Mouse (Mus musculus) macrophage (primary cell): Measurements from ENCODE around the gene Hmx3. TPM values are rescaled to one million over a fixed set of nuclear protein-coding genes. Genes with fewer than 3 reads are reported as not detected.

ENCODE experiments used
- H3K27ac ChIP-seq: fragments of 350-480 bp; formaldehyde crosslinking; 2 replicates; pipeline ENCODE4 v1.9.0; 2021
- H3K36me3 ChIP-seq: fragments of 350-480 bp; formaldehyde crosslinking; 2 replicates; pipeline ENCODE4 v1.9.0; 2021; ENCODE audit errors: inconsistent target
- H3K4me3 ChIP-seq: fragments of 350-480 bp; formaldehyde crosslinking; 2 replicates; pipeline ENCODE4 v1.9.0; 2021; ENCODE audit errors: inconsistent target
- H3K79me2 ChIP-seq: fragments of 350-480 bp; formaldehyde crosslinking; 2 replicates; pipeline ENCODE4 v1.9.0; 2021; ENCODE audit errors: inconsistent target
- WGBS: methylation state at CpG from one replicate; pipeline ENCODE4 v1.1.7; 2026; ENCODE audit warnings: inconsistent platforms; ENCODE audit not compliant: missing documents; 5-methylcytosine and 5-hydroxymethylcytosine counted together
- polyA plus RNA-seq: library from polyadenylated mRNA; stranded (reverse); fragments of 250-400 nt; gene quantifications from 3 replicates; pipeline ENCODE4 v1.2.4, GENCODE M21; 2018; ENCODE audit warnings: inconsistent platforms

The Hmx3 gene
- polyA plus RNA-seq, 1 experiment from 2014 or later = not detected

DNA sequence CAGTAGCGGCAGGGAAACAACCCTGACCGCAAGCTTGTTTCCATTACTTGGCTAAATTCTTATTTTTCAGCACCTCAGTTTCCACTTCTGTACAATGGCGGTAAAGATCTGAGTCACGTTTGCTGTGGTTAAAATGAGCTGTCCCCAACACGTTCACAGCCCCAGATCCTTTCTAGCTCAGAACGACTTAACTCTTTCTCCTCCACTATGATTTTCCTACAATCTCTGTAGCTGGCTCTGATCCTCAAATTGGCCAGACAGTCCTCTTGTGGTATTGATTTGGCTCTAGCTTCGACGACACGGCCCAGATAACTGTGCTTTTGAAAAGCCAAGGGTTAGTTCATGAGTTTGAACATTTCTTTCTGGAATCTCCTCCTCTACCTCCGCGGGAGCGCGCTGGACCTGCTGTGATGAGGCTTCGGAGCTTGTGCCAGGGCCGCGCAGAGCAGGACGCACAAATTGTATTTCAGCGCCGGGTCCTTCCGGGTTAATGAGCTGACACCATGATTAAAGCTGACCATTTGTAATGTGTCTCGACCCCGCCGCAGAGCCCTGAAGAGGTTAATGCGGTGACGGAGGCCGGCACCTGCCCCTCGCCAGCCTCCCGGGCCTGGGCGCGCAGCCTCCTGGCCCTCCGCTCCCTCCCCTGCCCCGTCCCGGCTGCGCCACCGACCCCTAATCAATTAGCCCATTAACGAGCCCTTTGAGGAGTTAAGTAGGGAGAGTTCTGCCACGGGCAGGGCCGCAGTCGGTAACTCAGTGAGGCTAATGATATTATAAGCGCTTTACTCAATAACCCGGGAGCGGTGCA lies 9.5 kb downstream of the Hmx3 start:
- Histone ChIP-seq H3K4me3 (no peak overlapping the region), H3K36me3 (no peaks in the 10 kb centered on the region), H3K79me2 (no peaks in the 10 kb centered on the region), H3K27ac (no peak overlapping the region)
- WGBS = 6% methylated on average over 42 of the region's 42 CpGs

DNA sequence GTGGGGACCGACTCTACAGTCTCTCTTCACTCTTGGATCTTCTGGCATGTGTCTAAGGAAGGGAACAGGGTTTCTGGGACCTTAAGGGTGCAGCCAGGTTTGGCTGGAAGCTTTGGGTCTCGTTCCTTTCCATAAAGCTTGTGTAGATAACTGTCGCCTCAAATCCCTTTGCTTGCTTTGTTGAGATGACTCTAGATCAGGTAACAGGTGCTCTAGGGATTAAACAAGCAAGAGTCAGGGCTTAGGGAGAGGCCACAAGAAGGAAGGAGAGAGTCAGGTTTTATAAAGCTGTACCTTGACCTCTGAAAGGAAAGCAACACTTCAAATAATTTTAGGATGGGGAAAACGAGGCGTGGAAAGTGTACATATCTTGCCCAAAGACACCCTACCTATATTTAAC lies 10.1 kb downstream of the Hmx3 start:
- Histone ChIP-seq H3K79me2 (no peaks in the 10 kb centered on the region), H3K27ac (no peak overlapping the region), H3K4me3 (no peak overlapping the region), H3K36me3 (no peaks in the 10 kb centered on the region)
- 14% methylated on average over 5 of the region's 5 CpGs for WGBS

GRCm38 (mm10) chr7:131553771-131554175 lies 11.1 kb downstream of the Hmx3 start:
- WGBS = 3% methylated on average over 38 of the region's 39 CpGs
- Histone ChIP-seq H3K4me3 (no peak overlapping the region), H3K36me3 (no peaks in the 10 kb centered on the region), H3K79me2 (no peaks in the 10 kb centered on the region), H3K27ac (no peak overlapping the region)

- Histone ChIP-seq H3K36me3 (no peaks in the 10 kb centered on the region), H3K4me3 (no peak overlapping the region), H3K79me2 (no peaks in the 10 kb centered on the region), H3K27ac (no peak overlapping the region)
- WGBS = 2% methylated on average over 42 of the region's 45 CpGs
Observed at GRCm38 (mm10) chr7:131554341-131555180, 11.9 kb downstream of the Hmx3 start.

DNA sequence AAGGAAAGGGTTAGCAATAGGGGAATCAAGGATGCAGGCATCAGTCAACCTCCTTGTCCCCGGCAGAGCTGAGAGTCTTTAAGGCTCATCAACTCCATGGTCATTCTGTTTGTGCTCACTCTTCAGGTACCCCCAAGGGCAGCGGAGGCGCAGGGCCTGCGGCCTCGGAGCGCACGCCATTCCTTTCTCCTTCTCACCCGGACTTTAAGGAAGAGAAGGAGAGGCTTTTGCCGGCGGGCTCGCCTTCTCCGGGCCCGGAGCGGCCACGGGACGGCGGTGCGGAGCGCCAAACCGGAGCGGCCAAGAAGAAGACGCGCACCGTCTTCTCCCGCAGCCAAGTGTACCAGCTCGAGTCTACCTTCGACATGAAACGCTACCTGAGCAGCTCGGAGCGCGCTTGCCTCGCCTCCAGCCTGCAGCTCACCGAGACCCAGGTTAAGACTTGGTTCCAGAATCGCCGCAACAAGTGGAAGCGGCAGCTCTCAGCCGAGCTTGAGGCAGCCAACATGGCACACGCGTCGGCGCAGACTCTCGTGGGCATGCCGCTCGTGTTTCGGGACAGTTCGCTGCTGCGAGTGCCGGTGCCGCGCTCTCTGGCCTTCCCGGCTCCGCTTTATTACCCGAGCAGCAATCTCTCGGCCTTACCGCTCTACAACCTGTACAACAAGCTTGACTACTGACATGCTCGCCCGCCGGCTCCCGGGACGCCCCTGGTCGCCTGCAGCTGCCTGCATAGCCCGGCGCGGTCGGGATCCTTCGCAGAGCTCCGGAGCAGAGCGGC lies 12.8 kb downstream of the Hmx3 start:
- no peak overlapping the region for H3K27ac ChIP-seq
- peaks cover under 1% of the 10 kb centered on the region; the same call in 1 of the 2 replicates for H3K79me2 ChIP-seq
- no peak overlapping the region for H3K4me3 ChIP-seq
- WGBS = 1% methylated on average over 68 of the region's 68 CpGs
- no peaks in the 10 kb centered on the region for H3K36me3 ChIP-seq

DNA sequence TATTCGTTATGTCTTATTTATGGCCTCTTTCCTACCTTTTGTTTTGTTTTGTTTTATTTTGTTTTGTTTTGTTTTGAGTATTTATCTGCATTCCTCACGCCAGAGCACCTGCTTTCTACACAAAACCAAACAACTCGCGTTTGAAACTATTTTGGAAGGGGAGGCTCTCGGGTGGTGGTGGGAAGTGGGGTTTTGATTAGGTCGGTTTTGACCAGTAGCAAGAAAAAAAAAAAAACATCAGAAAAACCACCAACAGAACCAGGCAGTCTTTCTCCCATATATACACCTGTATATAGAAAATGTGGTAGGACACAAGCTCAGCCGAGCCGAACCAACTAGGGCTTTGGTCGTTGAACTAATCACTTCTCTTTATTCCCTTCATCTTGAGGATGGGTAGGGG lies 13.4 kb downstream of the Hmx3 start:
- H3K79me2 ChIP-seq = peaks cover 6% of the 10 kb centered on the region
- no peaks in the 10 kb centered on the region for H3K36me3 ChIP-seq
- H3K27ac ChIP-seq = no peak overlapping the region
- no peak overlapping the region for H3K4me3 ChIP-seq
- 6% methylated on average over 9 of the region's 9 CpGs for WGBS

DNA sequence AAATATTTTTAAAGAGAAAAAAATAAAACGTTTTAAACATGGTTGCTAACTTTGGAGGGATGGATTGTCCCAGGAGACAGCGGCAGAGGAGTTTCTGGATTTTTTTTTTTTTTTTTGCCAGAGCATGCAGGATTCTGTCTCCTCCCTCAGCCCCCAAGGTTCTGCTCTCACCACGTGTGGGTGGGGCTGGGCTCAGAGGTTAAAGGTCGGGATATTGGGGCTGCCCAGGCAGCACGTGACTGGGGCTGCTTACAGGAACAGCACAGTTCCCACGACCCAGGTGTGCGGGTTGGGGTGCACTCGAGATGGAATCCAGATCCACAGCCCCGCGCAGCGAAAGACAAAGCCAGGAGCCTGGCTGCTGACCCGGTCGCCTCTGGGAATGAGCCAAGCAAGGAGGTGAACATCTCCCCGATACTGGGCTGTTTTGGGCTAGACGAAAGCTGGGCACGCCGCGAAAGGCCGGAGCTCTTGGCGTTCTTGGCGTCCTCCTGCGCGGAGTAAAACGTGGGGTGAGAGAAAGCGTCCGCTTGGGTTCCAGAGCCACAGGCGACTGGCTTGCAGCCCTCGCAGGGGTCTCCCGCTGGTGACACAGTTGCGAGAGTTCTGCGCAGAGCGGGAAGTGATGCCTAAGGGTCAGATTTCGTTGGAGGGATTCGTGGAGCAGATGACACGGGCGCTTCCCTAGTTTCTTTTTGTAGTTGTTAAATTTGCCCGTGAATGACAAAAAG lies 14.0 kb downstream of the Hmx3 start:
- no peak overlapping the region for H3K27ac ChIP-seq
- peaks cover 12% of the 10 kb centered on the region for H3K79me2 ChIP-seq
- 7% methylated on average over 37 of the region's 37 CpGs for WGBS
- H3K36me3 ChIP-seq = no peaks in the 10 kb centered on the region
- no peak overlapping the region for H3K4me3 ChIP-seq

DNA sequence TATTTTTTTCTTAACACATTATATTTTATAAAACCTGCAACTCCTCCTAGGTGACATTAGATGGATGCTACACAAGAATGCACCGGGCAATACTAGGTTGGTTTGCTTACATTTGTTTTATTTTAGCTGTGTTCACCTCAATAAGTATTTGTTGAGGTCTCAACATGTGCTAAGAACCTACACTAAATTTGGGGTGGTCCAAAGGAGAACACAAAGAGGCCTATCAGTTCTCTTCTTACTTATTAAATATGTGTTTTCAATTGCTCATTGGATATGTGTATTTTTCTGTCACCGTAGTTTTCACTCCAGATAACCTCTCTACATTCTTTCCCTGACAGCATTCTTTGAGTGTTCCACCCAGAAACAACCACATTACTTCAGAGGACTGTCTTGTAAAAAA lies 15.1 kb downstream of the Hmx3 start:
- H3K79me2 ChIP-seq = peaks cover 23% of the 10 kb centered on the region
- peaks cover 6% of the 10 kb centered on the region; the same call in 1 of the 2 replicates for H3K36me3 ChIP-seq
- 57% methylated on average over 2 of the region's 2 CpGs for WGBS
- H3K4me3 ChIP-seq = no peak overlapping the region
- no peak overlapping the region for H3K27ac ChIP-seq

- under 1% methylated on average over 41 of the region's 51 CpGs for WGBS
- H3K36me3 ChIP-seq = peaks cover 29% of the 10 kb centered on the region
- peak within 1 kb of the TSS; percentile 63 for H3K27ac ChIP-seq
- H3K4me3 ChIP-seq = peak within 1 kb of the TSS; percentile 90
- H3K79me2 ChIP-seq = peaks cover 47% of the 10 kb centered on the region
Observed at GRCm38 (mm10) chr7:131559986-131560696, 17.5 kb downstream of the Hmx3 start, which contains the start of gene Bub3. TSS of gene Bub3 (plus strand) at chr7:131560222.

DNA sequence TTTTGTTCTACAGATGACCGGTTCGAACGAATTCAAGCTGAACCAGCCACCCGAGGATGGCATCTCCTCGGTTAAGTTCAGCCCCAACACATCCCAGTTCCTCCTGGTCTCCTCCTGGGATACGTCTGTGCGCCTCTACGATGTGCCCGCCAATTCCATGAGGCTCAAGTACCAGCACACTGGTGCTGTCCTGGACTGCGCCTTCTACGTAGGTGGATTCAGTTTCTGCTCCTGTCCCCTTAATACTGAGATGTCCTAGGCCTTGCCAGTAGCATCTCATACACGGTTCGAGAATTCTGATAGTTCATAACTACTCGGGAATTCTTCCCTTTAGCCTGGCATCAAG lies 18.0 kb downstream of the Hmx3 start:
- Histone ChIP-seq H3K27ac (peak overlapping the region; percentile 63), H3K79me2 (peaks cover 52% of the 10 kb centered on the region), H3K4me3 (peak overlapping the region; percentile 90), H3K36me3 (peaks cover 30% of the 10 kb centered on the region)
- under 1% methylated on average over 14 of the region's 14 CpGs for WGBS

DNA sequence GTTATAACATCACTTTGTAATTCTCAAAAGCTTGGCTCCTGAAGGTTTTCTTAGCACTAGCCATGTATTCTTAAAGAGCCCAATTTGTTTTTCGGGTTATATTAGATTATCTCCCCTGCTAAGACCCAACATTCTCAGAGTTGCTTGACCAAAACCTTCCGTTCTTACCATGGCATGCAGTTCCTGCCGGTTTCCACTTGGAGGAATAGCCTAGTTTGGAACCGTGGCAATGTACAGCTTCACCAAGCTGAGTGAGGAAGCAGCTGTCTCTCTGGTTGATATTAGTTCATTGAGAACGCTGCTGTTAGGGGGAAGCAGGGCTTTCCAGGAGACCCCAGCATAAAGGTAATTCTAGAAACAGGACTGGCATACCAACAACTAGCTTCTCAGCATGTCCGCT lies 32.6 kb downstream of the Hmx3 start:
- Histone ChIP-seq H3K79me2 (no peaks in the 10 kb centered on the region; the same call in none of the 2 replicates), H3K36me3 (peaks cover 40% of the 10 kb centered on the region)
- WGBS = 82% methylated on average over 6 of the region's 6 CpGs

DNA sequence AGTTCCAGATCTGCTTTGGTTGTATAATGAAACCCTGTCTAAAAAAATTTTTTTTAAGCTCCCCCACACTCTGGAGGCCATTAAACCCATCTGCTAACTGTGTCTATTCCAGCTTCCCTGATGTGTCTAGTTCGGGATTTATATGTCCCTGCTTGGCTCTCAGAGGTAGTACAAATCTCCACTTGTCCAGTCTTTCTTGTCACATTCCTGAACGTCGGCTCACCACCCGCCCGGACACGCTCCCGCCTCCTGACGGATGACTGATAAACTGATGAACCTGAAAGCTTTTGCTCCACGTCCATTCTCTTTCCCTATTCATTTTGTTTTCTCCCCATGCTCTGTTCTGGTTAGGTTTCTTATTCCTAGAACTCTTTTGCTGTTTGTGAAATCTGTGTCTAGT lies 39.5 kb downstream of the Hmx3 start:
- WGBS = 95% methylated on average over 9 of the region's 9 CpGs
- no peak overlapping the region for H3K4me3 ChIP-seq
- H3K79me2 ChIP-seq = no peaks in the 10 kb centered on the region
- no peaks in the 10 kb centered on the region for H3K36me3 ChIP-seq
- no peak overlapping the region for H3K27ac ChIP-seq

More for the DNA sequence above, 32.6 kb downstream of the Hmx3 start:
- Histone ChIP-seq H3K4me3 (no peak overlapping the region), H3K27ac (no peak overlapping the region)

- no peak overlapping the region for H3K27ac ChIP-seq
- H3K79me2 ChIP-seq = no peaks in the 10 kb centered on the region
- 84% methylated on average over 5 of the region's 5 CpGs for WGBS
- H3K36me3 ChIP-seq = no peaks in the 10 kb centered on the region
- no peak overlapping the region for H3K4me3 ChIP-seq
Observed at GRCm38 (mm10) chr7:131585551-131585950, 42.9 kb downstream of the Hmx3 start.
